Mouse (Mus musculus): ENCODE results near the gene Ddx21. TPM values are rescaled to one million over a fixed set of nuclear protein-coding genes. Genes with fewer than 3 reads are reported as not detected.
"Not testable (repeated sequence)": the region's sequence is repeated elsewhere in the genome, so short reads cannot be mapped to it uniquely, and the experiment has no call there.

The Ddx21 gene
- 54.4 TPM for polyA plus RNA-seq (2021)

- DNase-seq (ENCODE audit: low read depth, low spot score): peak; percentile 30
- no peaks in the 10 kb centered on the region for H3K27me3 ChIP-seq
- ChIA-PET CTCF (interaction anchor here (1.1 to 1.3 kb wide), 2 partner anchors 12 to 24 kb away, joined by 3 to 4 read pairs; partner anchors contain the start of gene Kif1bp), POLR2A (interaction anchor here (0.5 to 1.0 kb wide), 2 partner anchors 48 to 1464 kb away, joined by 3 read pairs; partner anchors contain the start of gene Ddx50)
- TF ChIP-seq CTCF (IDR thresholded peaks at IDR 0.05): no peak
- peak; percentile 95 for ATAC-seq
- in situ Hi-C loops (cut with MboI; ENCODE audit: low pct_unique_long_range_greater_than_20kb): no loop called here
Observed at GRCm38 (mm10) chr10:62602177-62603040, at the start of gene Ddx21. Gene Ddx21, minus strand, starts transcription at chr10:62602281.

GRCm38 (mm10) chr10:62650881-62651810 is 49.1 kb upstream of the Ddx21 start, which contains the start of gene Ddx50:
Gene Ddx50, minus strand, starts transcription at chr10:62651218.
- ATAC-seq: peak; percentile 98
- in situ Hi-C loops (cut with MboI; ENCODE audit: low pct_unique_long_range_greater_than_20kb): no loop called here
- DNase-seq (ENCODE audit: low read depth, low spot score): peak; percentile 97
- CTCF ChIA-PET: interaction anchor here (0.9 to 2.0 kb wide), 5 partner anchors 9 to 62 kb away, joined by 3 to 6 read pairs (median 3); no protein-coding TSS in a partner anchor
- peaks cover 10% of the 10 kb centered on the region for H3K27me3 ChIP-seq
- POLR2A ChIA-PET: interaction anchor here (0.6 to 1.5 kb wide), 2 partner anchors 36 to 49 kb away, joined by 3 to 4 read pairs; partner anchors contain the start of gene Ddx21
- TF ChIP-seq CTCF (IDR thresholded peaks at IDR 0.05): no peak

GRCm38 (mm10) chr10:62650358-62650782 is 48.3 kb upstream of the Ddx21 start:
- peaks cover 7% of the 10 kb centered on the region for H3K27me3 ChIP-seq
- DNase-seq (ENCODE audit: low read depth, low spot score): peak; percentile 28
- ATAC-seq: no peak
- POLR2A ChIA-PET: interaction anchor here (1.5 kb wide), 1 partner anchor 48 kb away, joined by 3 read pairs; the partner anchor contains the start of gene Ddx21
- in situ Hi-C loops (cut with MboI; ENCODE audit: low pct_unique_long_range_greater_than_20kb): no loop called here
- no peak for TF ChIP-seq CTCF (IDR thresholded peaks at IDR 0.05)
- CTCF ChIA-PET: interaction anchor here (1.6 to 2.0 kb wide), 3 partner anchors 16 to 61 kb away, joined by 3 to 6 read pairs (median 5); no protein-coding TSS in a partner anchor

- H3K27me3 ChIP-seq: no peaks in the 10 kb centered on the region
- ATAC-seq (no peak), DNase-seq (ENCODE audit: low read depth, low spot score) (no peak)
- in situ Hi-C loops (cut with MboI; ENCODE audit: low pct_unique_long_range_greater_than_20kb): no loop called here
- POLR2A ChIA-PET: no interaction called here
- CTCF ChIA-PET: interaction anchor here (1.1 to 1.9 kb wide), 2 partner anchors 10 to 14 kb away, joined by 3 to 6 read pairs; no protein-coding TSS in a partner anchor
- no peak for TF ChIP-seq CTCF (IDR thresholded peaks at IDR 0.05)
Observed at GRCm38 (mm10) chr10:62604161-62604560, 2.1 kb upstream of the Ddx21 start.

- H3K27me3 ChIP-seq: no peaks in the 10 kb centered on the region
- TF ChIP-seq CTCF (IDR thresholded peaks at IDR 0.05): no peak
- POLR2A ChIA-PET: no interaction called here
- CTCF ChIA-PET: interaction anchor here (1.1 to 1.9 kb wide), 2 partner anchors 11 to 13 kb away, joined by 3 to 6 read pairs; no protein-coding TSS in a partner anchor
- DNase-seq (ENCODE audit: low read depth, low spot score) (no peak), ATAC-seq (no peak)
- in situ Hi-C loops (cut with MboI; ENCODE audit: low pct_unique_long_range_greater_than_20kb): no loop called here
Observed at GRCm38 (mm10) chr10:62603233-62604030, 1.4 kb upstream of the Ddx21 start.

- H3K27me3 ChIP-seq: no peaks in the 10 kb centered on the region
- CTCF ChIA-PET: interaction anchor here (1.1 to 1.3 kb wide), 2 partner anchors 11 to 23 kb away, joined by 3 to 4 read pairs; partner anchors contain the start of gene Kif1bp
- ATAC-seq: peak; percentile 90
- in situ Hi-C loops (cut with MboI; ENCODE audit: low pct_unique_long_range_greater_than_20kb): no loop called here
- POLR2A ChIA-PET: interaction anchor here (0.5 to 1.0 kb wide), 3 partner anchors 49 to 1463 kb away, joined by 3 to 5 read pairs (median 3); partner anchors contain the start of gene Ddx50
- TF ChIP-seq CTCF (IDR thresholded peaks at IDR 0.05): no peak
- DNase-seq (ENCODE audit: low read depth, low spot score): no peak
Observed at GRCm38 (mm10) chr10:62601833-62602176, 276 bp downstream of the Ddx21 start.

GRCm38 (mm10) chr10:62601053-62601791 is 859 bp downstream of the Ddx21 start:
- DNase-seq (ENCODE audit: low read depth, low spot score) (no peak), ATAC-seq (no peak)
- ChIA-PET POLR2A (interaction anchor here (0.7 to 0.8 kb wide), 2 partner anchors 101 to 303 kb away, joined by 3 to 5 read pairs; no protein-coding TSS in a partner anchor), CTCF (interaction anchor here (1.1 kb wide), 1 partner anchor 23 kb away, joined by 3 read pairs; the partner anchor contains the start of gene Kif1bp)
- in situ Hi-C loops (cut with MboI; ENCODE audit: low pct_unique_long_range_greater_than_20kb): no loop called here
- H3K27me3 ChIP-seq: no peaks in the 10 kb centered on the region
- TF ChIP-seq CTCF (IDR thresholded peaks at IDR 0.05): no peak

GRCm38 (mm10) chr10:62600056-62600455 is 2.0 kb downstream of the Ddx21 start:
- DNase-seq (ENCODE audit: low read depth, low spot score): no peak
- POLR2A ChIA-PET: no interaction called here
- CTCF ChIA-PET: no interaction called here
- in situ Hi-C loops (cut with MboI; ENCODE audit: low pct_unique_long_range_greater_than_20kb): no loop called here
- ATAC-seq: no peak
- no peak for TF ChIP-seq CTCF (IDR thresholded peaks at IDR 0.05)
- no peaks in the 10 kb centered on the region for H3K27me3 ChIP-seq

- CTCF ChIA-PET: interaction anchor here (1.1 kb wide), 1 partner anchor 20 kb away, joined by 3 read pairs; no protein-coding TSS in a partner anchor
- ATAC-seq; POLR2A ChIA-PET; DNase-seq (ENCODE audit: low read depth, low spot score); H3K27me3 ChIP-seq; in situ Hi-C loops (cut with MboI; ENCODE audit: low pct_unique_long_range_greater_than_20kb): not testable (repeated sequence)
Observed at GRCm38 (mm10) chr10:62599311-62599710, 2.8 kb downstream of the Ddx21 start.

Measured in Patski (cell line).